In genomic region chrX:153006387-153006841, GRCm38 (mm10) we compare ENCODE assay signal across 8 mouse cellular contexts. TPM values are rescaled to one million over a fixed set of nuclear protein-coding genes. Genes with fewer than 3 reads are reported as not detected.
A peak's percentile ranks its signal among the peaks of the same experiment; 100 is the strongest.
DNase-seq lines count a peak whose midpoint lies in the region; ATAC-seq and TF ChIP-seq lines count a peak whose summit lies in the region.

Usp51 (plus strand) TSS chrX:153006469.

- H3K4me3 ChIP-seq in hindbrain, embryonic 16.5 days (ENCODE audit: low read length), result peak within 1 kb of the TSS; percentile 61
- H3K4me3 ChIP-seq in left cerebral cortex, adult 2 months, result peak within 1 kb of the TSS; percentile 59

- no peaks in the 10 kb centered on the region for H3K4me1 ChIP-seq in hindbrain, embryonic 16.5 days (ENCODE audit: control insufficient read depth, insufficient read depth, low read depth, low read length)

- no peaks in the 10 kb centered on the region for H3K36me3 ChIP-seq in hindbrain, embryonic 16.5 days (ENCODE audit: control insufficient read depth, insufficient read depth, low read length)

- H3K27me3 ChIP-seq in hindbrain, embryonic 16.5 days (replicated peaks; ENCODE audit: control insufficient read depth, insufficient read depth, low read length), result no peaks in the 10 kb centered on the region

- peak; percentile 89 for ATAC-seq in hindbrain, embryonic 16.5 days
- ATAC-seq in megakaryocyte, adult 5-6 weeks (ENCODE audit: poor library complexity, severe bottlenecking), result peak; percentile 61
- ATAC-seq in monocyte, adult 5-6 weeks (replicated peaks; ENCODE audit: insufficient number of reproducible peaks, low FRiP score, low TSS enrichment, poor library complexity, severe bottlenecking), result no peak

- 12% methylated on average over 23 of the region's 23 CpGs for WGBS in hindbrain, embryonic 16.5 days

- peak; percentile 25 for TF ChIP-seq CTCF in left cerebral cortex, adult 2 months (IDR thresholded peaks at IDR 0.05)

- H3K9me3 ChIP-seq in hindbrain, embryonic 16.5 days (ENCODE audit: control insufficient read depth, low read length), result no peaks in the 10 kb centered on the region

- H3K4me2 ChIP-seq in hindbrain, embryonic 16.5 days (ENCODE audit: low read length), result peak within 1 kb of the TSS; percentile 68

- intact Hi-C loops in left cerebral cortex, adult 2 months (cut with DNase I), result loop anchor here (1.0 to 5.0 kb wide), 3 partner anchors 32 to 136 kb away; no protein-coding TSS in a partner anchor

- peak within 1 kb of the TSS; percentile 75 for H3K9ac ChIP-seq in hindbrain, embryonic 16.5 days (ENCODE audit: low read depth, low read length)

- peak; percentile 15 for DNase-seq in adrenal gland, adult 8-10 months
- peak; percentile 63 to 69 for DNase-seq in cerebellum, postnatal 14 days
- DNase-seq in frontal cortex, adult 2 months (ENCODE audit: extremely low spot score in 1 of 2, low spot score in 1 of 2), result peak; percentile 13 to 61
- peak; percentile 27 to 47 for DNase-seq in left cerebral cortex, adult 2 months (ENCODE audit: extremely low spot score in 1 of 2, low spot score in 2 of 2)
- peak; percentile 24 for DNase-seq in right cerebral cortex, postnatal 25 days

- H3K27ac ChIP-seq in hindbrain, embryonic 16.5 days (ENCODE audit: low read depth, low read length), result peak within 1 kb of the TSS; percentile 90
- peak within 1 kb of the TSS; percentile 56 for H3K27ac ChIP-seq in left cerebral cortex, adult 2 months

RNA-seq across cellular contexts. Expression of gene Usp51, which starts in this region (rescaled TPM):
- 1 to 10 TPM; 1.2 to 2.9 (median 2.0) TPM for total RNA-seq in adrenal gland, adult 8-10 months (2022)
- polyA plus RNA-seq in frontal cortex, adult 2 months (2012; rRNA removed), result 1.1 and 1.7 TPM in 2 replicates
- polyA plus RNA-seq in hindbrain, embryonic 16.5 days (2015; fragmentation: Nextera tagmentation; extraction: Ambion mirVana), result 2.8 and 3.1 TPM in 2 replicates
- 1 to 10 TPM; 2.0 to 2.1 TPM for total RNA-seq in left cerebral cortex, adult 2 months (2021)
- 0.27 TPM in 1 of 2 replicates, not detected in the other for total RNA-seq in megakaryocyte, adult 5-6 weeks (2015)
- total RNA-seq in megakaryocyte, adult 5-6 weeks (2017), result 0.16 TPM in 1 of 2 replicates, not detected in the other
- 0.29 to 1.1 TPM in 2 of 3 replicates, not detected in the other for total RNA-seq in monocyte, adult 5-6 weeks (2017)

Comparison
In these comparisons a context has a peak if more than half of its experiments do, and no peak if none do; other contexts are left out.
1. Peak in ATAC-seq in megakaryocyte, adult 5-6 weeks; RNA of the gene not detected or under 1 TPM.
2. DNase-seq: peak in every context shown above with its lines; median percentile 66 in cerebellum, postnatal 14 days; 37 in frontal cortex, adult 2 months; 37 in left cerebral cortex, adult 2 months; 24 in right cerebral cortex, postnatal 25 days; 15 in adrenal gland, adult 8-10 months.